Mouse (Mus musculus) lung, adult 2 months (tissue): Measurements from ENCODE around the gene Myo1h. TPM values are rescaled to one million over a fixed set of nuclear protein-coding genes. Genes with fewer than 3 reads are reported as not detected.

Experiments used
- DNase-seq: peaks from one replicate; pipeline ENCODE4 v3.0.0; 2022
- H3K4me1 ChIP-seq: fragments of 200-500 bp; 2 replicates; pipeline ENCODE4 v1.6.1; 2011; ENCODE audit warnings: low read length; ENCODE audit not compliant: control insufficient read depth, insufficient read depth
- H3K4me3 ChIP-seq: fragments of 200-500 bp; replicated peaks from 2 replicates; pipeline ENCODE3; 2011; ENCODE audit warnings: low read depth, mild to moderate bottlenecking, control low read depth, low read length; ENCODE audit errors: extremely low read depth
- CTCF ChIP-seq: fragments of 200-500 bp; IDR thresholded peaks from 2 replicates; pipeline ENCODE4 v1.5.1; 2011; ENCODE audit warnings: mild to moderate bottlenecking, low read length, control low read depth; ENCODE audit not compliant: insufficient read depth
- POLR2A ChIP-seq: fragments of 200-500 bp; IDR thresholded peaks from 2 replicates; pipeline ENCODE4 v1.6.1; 2011; ENCODE audit warnings: low read depth, mild to moderate bottlenecking, control low read depth, low read length, borderline replicate concordance; ENCODE audit errors: extremely low read depth
- WGBS: fragments of 180-500 bp; shearing (Covaris S2); methylation state at CpG from one replicate; pipeline ENCODE4 v1.1.7; 2018; 5-methylcytosine and 5-hydroxymethylcytosine counted together
- polyA plus RNA-seq: library from polyadenylated mRNA; depleted of rRNA; stranded (reverse); fragments of >200 nt; gene quantifications from 2 replicates; pipeline ENCODE4 v1.2.3, GENCODE M21; 2012

The Myo1h gene
- polyA plus RNA-seq, 1 experiment: 2.1 TPM

GRCm38 (mm10) chr5:114380209-114381012 lies 91.4 kb downstream of the Myo1h start, which contains the start of the genes Kctd10 and Ube3b:
TSS of gene Kctd10 (minus strand) at chr5:114380508.
TSS of gene Ube3b (plus strand) at chr5:114380607.
- no peak for TF ChIP-seq CTCF
- peak; percentile 91 for TF ChIP-seq POLR2A
- peak within 1 kb of the TSS; percentile 88 for H3K4me3 ChIP-seq
- DNase-seq: peak; percentile 86
- H3K4me1 ChIP-seq: peaks cover 23% of the 10 kb centered on the region
- WGBS: 2% methylated on average over 74 of the region's 74 CpGs

GRCm38 (mm10) chr5:114381013-114381351 lies 92.0 kb downstream of the Myo1h start:
- TF ChIP-seq POLR2A: no peak
- no peak for TF ChIP-seq CTCF
- WGBS: under 1% methylated on average over 18 of the region's 18 CpGs
- DNase-seq: no peak
- Histone ChIP-seq H3K4me3 (peak overlapping the region; percentile 88), H3K4me1 (peaks cover 17% of the 10 kb centered on the region)

- DNase-seq: peak; percentile 51
- TF ChIP-seq POLR2A: no peak
- TF ChIP-seq CTCF: peak; percentile 90
- H3K4me3 ChIP-seq: no peak overlapping the region
- H3K4me1 ChIP-seq: peaks cover 4% of the 10 kb centered on the region; the same call in 1 of the 2 replicates
- 66% methylated on average over 9 of the region's 9 CpGs for whole genome bisulfite sequencing
Observed at GRCm38 (mm10) chr5:114383184-114383904, 94.4 kb downstream of the Myo1h start.

GRCm38 (mm10) chr5:114384448-114384847 lies 95.5 kb downstream of the Myo1h start:
- no peak for DNase-seq
- peaks cover 4% of the 10 kb centered on the region; the same call in 1 of the 2 replicates for H3K4me1 ChIP-seq
- TF ChIP-seq POLR2A (no peak), CTCF (no peak)
- 62% methylated on average over 8 of the region's 8 CpGs for WGBS
- no peak overlapping the region for H3K4me3 ChIP-seq

- no peak overlapping the region for H3K4me3 ChIP-seq
- DNase-seq: no peak
- 70% methylated on average over 9 of the region's 9 CpGs for WGBS
- TF ChIP-seq CTCF: no peak
- no peak for TF ChIP-seq POLR2A
- no peaks in the 10 kb centered on the region for H3K4me1 ChIP-seq
Observed at GRCm38 (mm10) chr5:114393169-114393568, 104.2 kb downstream of the Myo1h start.

GRCm38 (mm10) chr5:114406592-114406991 lies 117.6 kb downstream of the Myo1h start:
- Histone ChIP-seq H3K4me1 (0 out of 2 replicates have a peak, but pooled peaks cover 2% of the 10 kb centered on the region), H3K4me3 (no peak overlapping the region)
- WGBS: 82% methylated on average over 14 of the region's 14 CpGs
- no peak for DNase-seq
- no peak for TF ChIP-seq CTCF

GRCm38 (mm10) chr5:114407269-114407668 lies 118.3 kb downstream of the Myo1h start:
- H3K4me3 ChIP-seq: no peak overlapping the region
- WGBS: 77% methylated on average over 10 of the region's 10 CpGs
- no peak for DNase-seq
- no peak for TF ChIP-seq CTCF
- TF ChIP-seq POLR2A: no peak
- 0 out of 2 replicates have a peak, but pooled peaks cover 2% of the 10 kb centered on the region for H3K4me1 ChIP-seq

GRCm38 (mm10) chr5:114407810-114408209 lies 118.8 kb downstream of the Myo1h start:
- DNase-seq: no peak
- 79% methylated on average over 9 of the region's 9 CpGs for WGBS
- Histone ChIP-seq H3K4me3 (no peak overlapping the region), H3K4me1 (peaks cover 2% of the 10 kb centered on the region; the same call in 1 of the 2 replicates)
- TF ChIP-seq POLR2A: no peak
- no peak for TF ChIP-seq CTCF

- Histone ChIP-seq H3K4me1 (peaks cover 2% of the 10 kb centered on the region; the same call in 1 of the 2 replicates), H3K4me3 (no peak overlapping the region)
- TF ChIP-seq POLR2A (no peak), CTCF (no peak)
- no peak for DNase-seq
- WGBS: 84% methylated on average over 11 of the region's 11 CpGs
Observed at GRCm38 (mm10) chr5:114408846-114409245, 119.9 kb downstream of the Myo1h start.
